Mouse (Mus musculus) midbrain, embryonic 12.5 days (tissue): ENCODE results near the gene Gm20695. TPM values are rescaled to one million over a fixed set of nuclear protein-coding genes. Genes with fewer than 3 reads are reported as not detected.

ENCODE experiments used
- ATAC-seq: fragments of 200-750 bp; cut with Nextera tagmentation; 2 replicates; pipeline ENCODE4 v1.8.0; 2017; ENCODE audit warnings: low read depth, moderate TSS enrichment, moderate library complexity; ENCODE audit not compliant: low FRiP score
- H3K27ac ChIP-seq: fragments of 300-500 bp; sonication (generic); replicated peaks from 2 replicates; pipeline ENCODE4 v1.5.1; 2016; ENCODE audit warnings: mild to moderate bottlenecking
- H3K27me3 ChIP-seq: fragments of 300-500 bp; sonication (generic); 2 replicates; pipeline ENCODE4 v1.6.1; 2016; ENCODE audit warnings: mild to moderate bottlenecking
- H3K36me3 ChIP-seq: fragments of 300-500 bp; sonication (generic); 2 replicates; pipeline ENCODE4 v1.6.1; 2016
- H3K4me1 ChIP-seq: fragments of 300-500 bp; sonication (generic); 2 replicates; pipeline ENCODE4 v1.6.1; 2016
- H3K4me2 ChIP-seq: fragments of 300-500 bp; sonication (generic); replicated peaks from 2 replicates; pipeline ENCODE4 v1.6.1; 2016; ENCODE audit warnings: mild to moderate bottlenecking, moderate library complexity
- H3K4me3 ChIP-seq: fragments of 300-500 bp; sonication (generic); 2 replicates; pipeline ENCODE4 v1.5.1; 2016; ENCODE audit warnings: mild to moderate bottlenecking
- H3K9ac ChIP-seq: fragments of 300-500 bp; sonication (generic); replicated peaks from 2 replicates; pipeline ENCODE4 v1.6.1; 2016; ENCODE audit warnings: mild to moderate bottlenecking, moderate library complexity
- H3K9me3 ChIP-seq: fragments of 300-500 bp; sonication (generic); 2 replicates; pipeline ENCODE4 v1.6.1; 2016; ENCODE audit warnings: mild to moderate bottlenecking
- WGBS: fragments of 180-500 bp; shearing (Covaris S2); methylation state at CpG from one replicate; pipeline ENCODE4 v1.1.7; 2016; 5-methylcytosine and 5-hydroxymethylcytosine counted together
- polyA plus RNA-seq: library from polyadenylated mRNA; unstranded; fragments of >200 nt; fragmentation: Nextera tagmentation; extraction: Ambion mirVana; gene quantifications from 2 replicates; pipeline ENCODE4 v1.2.1, GENCODE M21; 2016

Gm20695 gene
- polyA plus RNA-seq, 1 experiment from 2014 or later: 3.3 TPM

GRCm38 (mm10) chr16:3907471-3907870 lies 23.0 kb downstream of the Gm20695 start:
- Histone ChIP-seq H3K9ac (no peak overlapping the region), H3K4me2 (no peak overlapping the region), H3K27ac (no peak overlapping the region), H3K9me3 (no peaks in the 10 kb centered on the region), H3K27me3 (no peaks in the 10 kb centered on the region), H3K4me1 (peaks cover 16% of the 10 kb centered on the region), H3K4me3 (no peak overlapping the region), H3K36me3 (peaks cover 43% of the 10 kb centered on the region)
- WGBS: 76% methylated on average over 2 of the region's 2 CpGs
- no peak for ATAC-seq

GRCm38 (mm10) chr16:3908537-3909111 lies 24.2 kb downstream of the Gm20695 start, which contains the start of the genes 1700037C18Rik and Cluap1:
Gene 1700037C18Rik (minus strand): TSS chr16:3908689.
Gene Cluap1 (plus strand): TSS chr16:3908801.
- H3K9ac ChIP-seq: peak within 1 kb of the TSS; percentile 69
- H3K4me2 ChIP-seq: peak within 1 kb of the TSS; percentile 77
- no peaks in the 10 kb centered on the region for H3K27me3 ChIP-seq
- peaks cover 46% of the 10 kb centered on the region for H3K36me3 ChIP-seq
- peak within 1 kb of the TSS; percentile 59 for H3K4me3 ChIP-seq
- H3K9me3 ChIP-seq: no peaks in the 10 kb centered on the region
- WGBS: under 1% methylated on average over 33 of the region's 33 CpGs
- peak within 1 kb of the TSS; percentile 67 for H3K27ac ChIP-seq
- H3K4me1 ChIP-seq: peaks cover 16% of the 10 kb centered on the region
- ATAC-seq: peak; percentile 98

DNA sequence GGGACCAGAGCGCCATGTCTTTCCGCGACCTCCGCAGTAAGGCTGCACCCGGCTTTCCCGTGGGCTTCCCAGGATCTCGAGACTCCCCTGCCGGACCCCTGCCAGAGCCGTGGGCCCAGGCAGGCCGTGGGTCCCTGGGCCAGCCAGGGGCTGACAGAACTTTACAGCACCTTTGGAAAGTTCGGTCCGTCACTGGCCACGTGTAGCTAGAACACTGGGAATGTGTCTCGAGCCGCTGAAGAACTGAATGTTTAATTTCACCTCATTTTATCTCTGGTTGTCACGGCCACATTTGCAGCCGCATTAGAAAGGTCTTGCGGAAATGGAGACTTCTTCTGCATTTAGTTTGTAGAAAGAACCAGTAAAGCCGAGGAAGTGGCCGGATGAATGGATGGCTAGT lies 24.7 kb downstream of the Gm20695 start:
- H3K27me3 ChIP-seq: no peaks in the 10 kb centered on the region
- H3K4me1 ChIP-seq: peaks cover 16% of the 10 kb centered on the region
- H3K36me3 ChIP-seq: peaks cover 45% of the 10 kb centered on the region
- WGBS: 11% methylated on average over 20 of the region's 20 CpGs
- H3K27ac ChIP-seq: peak overlapping the region; percentile 67
- ATAC-seq: no peak
- H3K9ac ChIP-seq: peak overlapping the region; percentile 69
- peak overlapping the region; percentile 77 for H3K4me2 ChIP-seq
- H3K4me3 ChIP-seq: peak overlapping the region; percentile 59
- no peaks in the 10 kb centered on the region for H3K9me3 ChIP-seq

- no peak overlapping the region for H3K27ac ChIP-seq
- no peak overlapping the region for H3K4me3 ChIP-seq
- H3K27me3 ChIP-seq: no peaks in the 10 kb centered on the region
- H3K9me3 ChIP-seq: no peaks in the 10 kb centered on the region
- no peaks in the 10 kb centered on the region for H3K4me1 ChIP-seq
- no peak overlapping the region for H3K4me2 ChIP-seq
- no peak overlapping the region for H3K9ac ChIP-seq
- 99% methylated on average over 2 of the region's 2 CpGs for WGBS
- peaks cover 53% of the 10 kb centered on the region for H3K36me3 ChIP-seq
- no peak for ATAC-seq
These were observed 36.3 kb downstream of the Gm20695 start for GRCm38 (mm10) chr16:3920756-3921155.

GRCm38 (mm10) chr16:3923515-3923914 lies 39.1 kb downstream of the Gm20695 start:
- H3K27ac ChIP-seq: no peak overlapping the region
- WGBS: 92% methylated on average over 3 of the region's 3 CpGs
- H3K36me3 ChIP-seq: peaks cover 65% of the 10 kb centered on the region
- H3K9me3 ChIP-seq: no peaks in the 10 kb centered on the region
- no peaks in the 10 kb centered on the region for H3K27me3 ChIP-seq
- no peak overlapping the region for H3K9ac ChIP-seq
- H3K4me1 ChIP-seq: no peaks in the 10 kb centered on the region
- no peak overlapping the region for H3K4me3 ChIP-seq
- H3K4me2 ChIP-seq: no peak overlapping the region
- no peak for ATAC-seq

GRCm38 (mm10) chr16:3923966-3924365 lies 39.5 kb downstream of the Gm20695 start:
- H3K4me3 ChIP-seq: no peak overlapping the region
- no peaks in the 10 kb centered on the region for H3K9me3 ChIP-seq
- H3K27ac ChIP-seq: no peak overlapping the region
- H3K4me1 ChIP-seq: no peaks in the 10 kb centered on the region
- H3K4me2 ChIP-seq: no peak overlapping the region
- H3K36me3 ChIP-seq: peaks cover 67% of the 10 kb centered on the region
- H3K27me3 ChIP-seq: no peaks in the 10 kb centered on the region
- no peak for ATAC-seq
- WGBS: 85% methylated on average over 4 of the region's 4 CpGs
- no peak overlapping the region for H3K9ac ChIP-seq

DNA sequence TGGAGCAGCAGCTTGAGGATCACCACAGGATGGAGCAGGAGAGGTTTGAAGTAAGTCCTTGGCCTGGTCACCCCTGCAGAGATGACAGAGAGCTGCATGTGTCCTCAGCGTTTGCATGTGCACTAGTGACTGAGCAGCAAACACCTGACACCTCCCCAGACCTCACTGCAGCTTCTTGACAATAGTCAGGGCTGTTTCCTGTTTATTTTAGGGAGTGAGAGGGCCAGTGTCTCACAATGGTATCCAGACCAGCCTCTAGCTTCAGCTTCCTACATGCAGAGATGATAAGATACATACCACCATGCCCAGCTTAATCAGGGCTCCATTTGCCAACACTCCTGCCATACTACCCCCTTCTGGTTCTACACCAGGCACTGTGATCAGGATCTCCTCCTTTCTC lies 44.1 kb downstream of the Gm20695 start:
- Histone ChIP-seq H3K27me3 (no peaks in the 10 kb centered on the region), H3K9me3 (no peaks in the 10 kb centered on the region), H3K4me1 (no peaks in the 10 kb centered on the region), H3K36me3 (peaks cover 55% of the 10 kb centered on the region), H3K4me2 (no peak overlapping the region), H3K4me3 (no peak overlapping the region), H3K27ac (no peak overlapping the region), H3K9ac (no peak overlapping the region)
- ATAC-seq: no peak
- 81% methylated on average over 1 of the region's 1 CpGs for WGBS

GRCm38 (mm10) chr16:3929151-3929550 lies 44.7 kb downstream of the Gm20695 start:
- Histone ChIP-seq H3K4me2 (no peak overlapping the region), H3K27me3 (no peaks in the 10 kb centered on the region), H3K27ac (no peak overlapping the region), H3K36me3 (peaks cover 55% of the 10 kb centered on the region), H3K9me3 (no peaks in the 10 kb centered on the region), H3K9ac (no peak overlapping the region), H3K4me3 (no peak overlapping the region), H3K4me1 (no peaks in the 10 kb centered on the region)
- no peak for ATAC-seq
- WGBS: 81% methylated on average over 7 of the region's 7 CpGs

DNA sequence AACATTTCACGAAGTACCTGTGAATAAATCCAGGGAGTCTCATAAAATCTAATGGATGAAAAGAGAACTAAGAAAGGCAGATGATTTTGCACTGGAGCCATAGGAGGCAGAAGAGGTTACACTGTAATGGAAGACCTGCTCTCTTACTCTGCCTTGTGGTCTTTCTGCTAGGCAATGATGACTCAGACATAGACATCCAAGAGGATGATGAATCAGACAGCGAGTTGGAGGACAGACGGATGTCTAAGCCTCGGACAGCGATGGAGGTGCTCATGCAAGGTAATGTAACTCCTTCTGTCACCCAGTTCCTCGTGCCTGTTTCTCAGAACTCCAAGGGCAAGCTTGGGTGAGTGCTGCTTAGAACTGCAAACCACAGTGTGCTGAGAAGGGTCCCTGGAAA lies 49.1 kb downstream of the Gm20695 start:
- 92% methylated on average over 6 of the region's 6 CpGs for WGBS
- ATAC-seq: no peak

DNA sequence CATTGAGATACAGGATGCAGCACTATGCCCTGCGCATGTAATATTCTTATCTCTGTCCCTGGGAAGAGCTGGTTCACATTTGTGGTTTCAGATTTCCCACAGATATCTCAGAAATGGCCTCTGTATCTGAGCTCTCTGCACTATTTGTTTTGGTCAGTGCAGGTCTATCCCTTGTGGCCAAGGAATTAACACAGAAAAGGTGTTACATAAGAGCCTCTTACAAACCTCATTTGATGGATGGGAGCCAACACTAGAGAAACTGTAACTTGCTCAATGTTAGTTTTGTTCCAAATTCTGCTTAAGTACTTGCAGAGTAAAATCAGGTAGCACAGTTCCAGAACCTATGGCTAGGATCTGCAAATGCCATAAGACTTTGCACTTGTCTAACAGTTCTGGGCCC lies 49.6 kb downstream of the Gm20695 start:
- ATAC-seq: no peak
- 91% methylated on average over 1 of the region's 1 CpGs for WGBS
- Histone ChIP-seq H3K4me2 (no peak overlapping the region), H3K9me3 (no peaks in the 10 kb centered on the region), H3K4me1 (no peaks in the 10 kb centered on the region), H3K27me3 (no peaks in the 10 kb centered on the region), H3K27ac (no peak overlapping the region), H3K9ac (no peak overlapping the region), H3K4me3 (no peak overlapping the region), H3K36me3 (peaks cover 66% of the 10 kb centered on the region)

More for the DNA sequence above, 49.1 kb downstream of the Gm20695 start:
- Histone ChIP-seq H3K9me3 (no peaks in the 10 kb centered on the region), H3K27me3 (no peaks in the 10 kb centered on the region), H3K9ac (no peak overlapping the region), H3K27ac (no peak overlapping the region), H3K4me2 (no peak overlapping the region), H3K4me1 (no peaks in the 10 kb centered on the region), H3K36me3 (peaks cover 65% of the 10 kb centered on the region), H3K4me3 (no peak overlapping the region)

DNA sequence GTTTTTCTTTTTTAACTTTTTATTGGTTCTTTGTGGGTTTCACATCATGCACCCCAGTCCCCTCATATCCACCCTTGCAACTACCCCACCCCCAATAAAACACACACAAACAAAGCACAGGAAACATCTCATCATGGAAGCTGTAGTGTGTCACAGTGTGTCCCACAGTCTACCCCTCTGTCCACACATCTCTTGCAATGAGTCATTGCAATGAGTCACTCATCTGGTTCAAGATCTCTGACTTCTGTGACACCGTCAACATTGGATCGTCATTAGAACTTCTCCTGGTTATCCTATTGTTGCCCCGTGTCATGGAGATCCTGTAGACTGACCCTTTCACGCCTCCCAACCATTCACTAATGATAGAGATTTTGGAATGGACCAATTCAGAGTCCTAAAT lies 50.3 kb downstream of the Gm20695 start:
- H3K27me3 ChIP-seq: no peaks in the 10 kb centered on the region
- H3K4me1 ChIP-seq: no peaks in the 10 kb centered on the region
- no peaks in the 10 kb centered on the region for H3K9me3 ChIP-seq
- WGBS: 87% methylated on average over 4 of the region's 4 CpGs
- no peak overlapping the region for H3K4me2 ChIP-seq
- H3K4me3 ChIP-seq: no peak overlapping the region
- H3K27ac ChIP-seq: no peak overlapping the region
- ATAC-seq: no peak
- H3K9ac ChIP-seq: no peak overlapping the region
- peaks cover 62% of the 10 kb centered on the region for H3K36me3 ChIP-seq

GRCm38 (mm10) chr16:3951141-3951540 lies 66.7 kb downstream of the Gm20695 start:
- H3K4me3 ChIP-seq: no peak overlapping the region
- no peak overlapping the region for H3K9ac ChIP-seq
- 94% methylated on average over 1 of the region's 1 CpGs for WGBS
- H3K27me3 ChIP-seq: no peaks in the 10 kb centered on the region
- H3K27ac ChIP-seq: no peak overlapping the region
- no peak for ATAC-seq
- no peaks in the 10 kb centered on the region for H3K9me3 ChIP-seq
- H3K36me3 ChIP-seq: no peaks in the 10 kb centered on the region
- no peak overlapping the region for H3K4me2 ChIP-seq
- H3K4me1 ChIP-seq: no peaks in the 10 kb centered on the region

DNA sequence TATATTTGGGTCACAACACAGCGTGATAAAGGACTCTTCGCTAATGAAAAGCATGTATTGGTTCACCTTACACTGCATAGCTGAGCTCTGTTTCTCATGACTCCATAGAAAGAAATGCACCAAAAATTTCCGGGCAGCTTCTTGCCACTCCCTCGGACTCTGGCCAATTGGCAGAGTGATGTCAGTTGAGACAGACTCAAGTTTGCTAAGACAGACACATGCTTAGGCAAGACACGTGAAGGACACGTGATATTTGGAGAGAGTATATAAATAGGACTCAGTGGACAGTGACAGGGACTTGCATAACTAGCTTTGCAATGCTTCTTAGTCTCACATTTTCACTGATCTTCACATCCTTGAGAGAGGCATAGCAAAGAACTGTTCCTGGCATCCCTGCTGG lies 71.9 kb downstream of the Gm20695 start:
- H3K27ac ChIP-seq: no peak overlapping the region
- no peaks in the 10 kb centered on the region for H3K9me3 ChIP-seq
- ATAC-seq: no peak
- H3K27me3 ChIP-seq: no peaks in the 10 kb centered on the region
- WGBS: 86% methylated on average over 6 of the region's 6 CpGs
- no peaks in the 10 kb centered on the region for H3K36me3 ChIP-seq
- no peak overlapping the region for H3K4me3 ChIP-seq
- no peak overlapping the region for H3K4me2 ChIP-seq
- no peaks in the 10 kb centered on the region for H3K4me1 ChIP-seq
- H3K9ac ChIP-seq: no peak overlapping the region
